Comparison of ENCODE assay signal across 8 mouse cellular contexts in the genomic region with DNA sequence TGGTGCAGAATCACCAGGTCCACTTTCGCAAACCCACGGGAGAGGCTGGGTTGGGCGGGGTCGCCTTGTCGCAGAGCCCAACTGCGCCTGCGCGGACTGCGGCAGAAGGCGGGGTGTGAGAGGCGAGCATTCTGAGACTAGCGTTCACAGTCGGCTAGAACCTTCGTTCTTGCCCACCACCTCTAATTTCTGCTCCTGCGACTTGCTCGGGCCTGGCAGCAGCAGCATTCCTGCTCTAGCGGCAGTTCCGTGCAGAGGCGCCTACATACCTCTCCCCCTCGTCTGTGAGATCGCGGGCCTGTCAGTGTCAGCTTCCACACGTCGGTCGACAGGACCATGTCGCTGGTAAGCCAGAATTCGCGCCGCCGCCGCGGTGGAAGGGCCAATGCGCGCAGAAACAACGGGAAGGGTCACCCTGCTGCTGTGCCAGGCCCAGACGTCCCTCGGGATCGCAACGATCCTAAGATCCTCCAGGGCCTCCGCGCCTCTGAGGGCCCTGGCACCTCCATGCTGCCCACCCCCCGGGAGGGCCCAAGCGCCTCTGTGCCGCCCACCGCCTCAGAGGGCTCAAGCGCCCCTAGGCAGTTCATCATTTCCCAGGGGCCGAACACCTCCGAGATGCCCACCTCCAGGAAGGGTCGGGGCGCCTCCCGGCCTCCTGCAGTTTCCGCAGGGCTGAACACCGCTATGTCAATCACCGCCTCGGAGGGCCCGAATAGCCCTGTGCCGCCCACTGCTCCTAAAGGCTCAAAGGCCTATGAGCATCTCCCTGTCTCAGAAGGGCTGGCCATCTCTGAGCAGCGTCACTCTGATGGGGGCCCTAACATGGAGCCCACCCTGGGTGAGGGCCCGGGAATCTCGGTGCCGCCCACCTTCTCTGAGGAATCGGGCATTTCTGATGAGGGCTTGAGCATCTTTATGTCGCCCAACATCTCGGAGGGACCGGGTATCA. TPM values are rescaled to one million over a fixed set of nuclear protein-coding genes. Genes with fewer than 3 reads are reported as not detected.
DNase-seq lines count a peak whose midpoint lies in the region; ATAC-seq and TF ChIP-seq lines count a peak whose summit lies in the region.

A gene (plus strand): TSS at position 104 of the 952 bp plus-strand sequence.

- H3K27me3 ChIP-seq in embryonic facial prominence, embryonic 15.5 days: peaks cover 14% of the 10 kb centered on the region
- H3K27me3 ChIP-seq in kidney, embryonic 14.5 days (ENCODE audit: control insufficient read depth, insufficient read depth, low read length): peaks cover 3% of the 10 kb centered on the region; the same call in 1 of the 2 replicates
- H3K27me3 ChIP-seq in limb, embryonic 14.5 days (ENCODE audit: control insufficient read depth, insufficient read depth, low read length): peaks cover 6% of the 10 kb centered on the region; the same call in 1 of the 2 replicates
- peaks cover 16% of the 10 kb centered on the region for H3K27me3 ChIP-seq in midbrain, embryonic 16.5 days (ENCODE audit: control insufficient read depth, insufficient read depth, low read depth, low read length)

- TF ChIP-seq POLR2A in bone marrow macrophage, adult 2 months (IDR thresholded peaks at IDR 0.05; ENCODE audit: borderline replicate concordance, low read depth, low read length): no peak
- TF ChIP-seq POLR2A in limb, embryonic 14.5 days (IDR thresholded peaks at IDR 0.05; ENCODE audit: borderline replicate concordance, extremely low read depth, insufficient read depth, insufficient read length): no peak

- WGBS in embryonic facial prominence, embryonic 15.5 days: 14% methylated on average over 65 of the region's 65 CpGs
- 14% methylated on average over 63 of the region's 65 CpGs for WGBS in kidney, embryonic 14.5 days
- WGBS in limb, embryonic 14.5 days: 11% methylated on average over 48 of the region's 65 CpGs
- WGBS in midbrain, embryonic 16.5 days: 20% methylated on average over 62 of the region's 65 CpGs

- DNase-seq in 3T3-L1 (ENCODE audit: low read depth, low spot score): peak; percentile 74
- peak; percentile 54 to 71 for DNase-seq in heart, adult 9 months (ENCODE audit: low spot score in 2 of 2)
- DNase-seq in limb, embryonic 14.5 days (ENCODE audit: low spot score): peak; percentile 42
- DNase-seq in spleen, postnatal 10 days (ENCODE audit: low spot score in 2 of 2): peak; percentile 39 to 65

- peak within 1 kb of the TSS; percentile 70 for H3K4me2 ChIP-seq in embryonic facial prominence, embryonic 15.5 days (replicated peaks)
- H3K4me2 ChIP-seq in kidney, embryonic 14.5 days (replicated peaks; ENCODE audit: low read depth, low read length): peak within 1 kb of the TSS; percentile 73
- H3K4me2 ChIP-seq in limb, embryonic 14.5 days (replicated peaks; ENCODE audit: low read depth, low read length, severe bottlenecking): peak within 1 kb of the TSS; percentile 62
- peak within 1 kb of the TSS; percentile 60 for H3K4me2 ChIP-seq in midbrain, embryonic 16.5 days (ENCODE audit: low read length)

- H3K36me3 ChIP-seq in embryonic facial prominence, embryonic 15.5 days: no peaks in the 10 kb centered on the region
- H3K36me3 ChIP-seq in kidney, embryonic 14.5 days (ENCODE audit: control insufficient read depth, insufficient read depth, low read length): no peaks in the 10 kb centered on the region
- no peaks in the 10 kb centered on the region for H3K36me3 ChIP-seq in limb, embryonic 14.5 days (ENCODE audit: control insufficient read depth, insufficient read depth, low read length)
- peaks cover 2% of the 10 kb centered on the region; the same call in 1 of the 2 replicates for H3K36me3 ChIP-seq in midbrain, embryonic 16.5 days (ENCODE audit: control insufficient read depth, insufficient read depth, low read length)

- H3K27ac ChIP-seq in bone marrow macrophage, adult 2 months (ENCODE audit: insufficient read depth, low read depth, low read length): no peak within 1 kb of the TSS
- H3K27ac ChIP-seq in embryonic facial prominence, embryonic 15.5 days (replicated peaks): peak within 1 kb of the TSS; percentile 73
- no peak within 1 kb of the TSS for H3K27ac ChIP-seq in kidney, embryonic 14.5 days (ENCODE audit: low read depth, low read length)
- H3K27ac ChIP-seq in limb, embryonic 14.5 days (replicated peaks; ENCODE audit: low read depth, low read length): peak within 1 kb of the TSS; percentile 38; the same call in 1 of the 2 replicates
- peak within 1 kb of the TSS; percentile 91 for H3K27ac ChIP-seq in midbrain, embryonic 16.5 days (ENCODE audit: low read length)

- peak within 1 kb of the TSS; percentile 80 for H3K4me3 ChIP-seq in bone marrow macrophage, adult 2 months (ENCODE audit: insufficient read depth, low read length)
- H3K4me3 ChIP-seq in embryonic facial prominence, embryonic 15.5 days (replicated peaks): peak within 1 kb of the TSS; percentile 58
- H3K4me3 ChIP-seq in kidney, embryonic 14.5 days (ENCODE audit: low read length): peak within 1 kb of the TSS; percentile 57
- peak within 1 kb of the TSS; percentile 59 for H3K4me3 ChIP-seq in limb, embryonic 14.5 days (replicated peaks; ENCODE audit: low read length)
- peak within 1 kb of the TSS; percentile 65 for H3K4me3 ChIP-seq in midbrain, embryonic 16.5 days (ENCODE audit: low read depth, low read length)

- no peaks in the 10 kb centered on the region for H3K9me3 ChIP-seq in embryonic facial prominence, embryonic 15.5 days (replicated peaks)
- H3K9me3 ChIP-seq in kidney, embryonic 14.5 days (ENCODE audit: control insufficient read depth, low read length): no peaks in the 10 kb centered on the region
- H3K9me3 ChIP-seq in limb, embryonic 14.5 days (ENCODE audit: control insufficient read depth, low read length): no peaks in the 10 kb centered on the region
- no peaks in the 10 kb centered on the region for H3K9me3 ChIP-seq in midbrain, embryonic 16.5 days (replicated peaks; ENCODE audit: control insufficient read depth, low read length, poor library complexity, severe bottlenecking)

- no peaks in the 10 kb centered on the region for H3K4me1 ChIP-seq in bone marrow macrophage, adult 2 months (ENCODE audit: control insufficient read depth, insufficient read depth, low read length)
- H3K4me1 ChIP-seq in embryonic facial prominence, embryonic 15.5 days: no peaks in the 10 kb centered on the region
- no peaks in the 10 kb centered on the region for H3K4me1 ChIP-seq in kidney, embryonic 14.5 days (ENCODE audit: control insufficient read depth, insufficient read depth, low read length)
- no peaks in the 10 kb centered on the region for H3K4me1 ChIP-seq in limb, embryonic 14.5 days (ENCODE audit: control insufficient read depth, insufficient read depth, low read length)
- peaks cover 13% of the 10 kb centered on the region for H3K4me1 ChIP-seq in midbrain, embryonic 16.5 days (ENCODE audit: control insufficient read depth, insufficient read depth, low read length)

- TF ChIP-seq CTCF in bone marrow macrophage, adult 2 months (IDR thresholded peaks at IDR 0.05; ENCODE audit: low read depth, low read length): no peak

- H3K9ac ChIP-seq in embryonic facial prominence, embryonic 15.5 days: peak within 1 kb of the TSS; percentile 59
- peak within 1 kb of the TSS; percentile 48 for H3K9ac ChIP-seq in kidney, embryonic 14.5 days (ENCODE audit: low read depth, low read length)
- peak within 1 kb of the TSS; percentile 65 for H3K9ac ChIP-seq in limb, embryonic 14.5 days (ENCODE audit: low read depth, low read length, severe bottlenecking)
- H3K9ac ChIP-seq in midbrain, embryonic 16.5 days (ENCODE audit: low read depth, low read length): peak within 1 kb of the TSS; percentile 75

- peak; percentile 69 for ATAC-seq in embryonic facial prominence, embryonic 15.5 days (ENCODE audit: insufficient number of reproducible peaks, low FRiP score, low TSS enrichment, low read depth)
- ATAC-seq in kidney, embryonic 14.5 days (ENCODE audit: low FRiP score, low TSS enrichment): peak; percentile 64
- ATAC-seq in limb, embryonic 14.5 days (ENCODE audit: low FRiP score, low read depth): peak; percentile 76
- peak; percentile 81 for ATAC-seq in midbrain, embryonic 16.5 days

RNA-seq across cellular contexts. Expression of the gene that starts here (rescaled TPM):
- polyA plus RNA-seq in bone marrow macrophage, adult 2 months (2012; ENCODE audit: insufficient read depth, insufficient read length, missing spikeins): 3.8 and 5.1 TPM in 2 replicates
- 26.2 and 27.1 TPM in 2 replicates for polyA plus RNA-seq in embryonic facial prominence, embryonic 15.5 days (2015; fragmentation: Nextera tagmentation; extraction: Ambion mirVana)
- polyA plus RNA-seq in kidney, embryonic 14.5 days (2014; fragmentation: Nextera tagmentation; extraction: Ambion mirVana): 6.1 and 8.5 TPM in 2 replicates
- 19.3 and 23.9 TPM in 2 replicates for polyA plus RNA-seq in limb, embryonic 14.5 days (2012; rRNA removed)
- 15.3 and 18.2 TPM in 2 replicates for polyA plus RNA-seq in limb, embryonic 14.5 days (2014; fragmentation: Nextera tagmentation; extraction: Ambion mirVana)
- 275 and 288 TPM in 2 replicates for polyA plus RNA-seq in midbrain, embryonic 16.5 days (2015; fragmentation: Nextera tagmentation; extraction: Ambion mirVana)

Comparison
In these comparisons a context has a peak if more than half of its experiments do, and no peak if none do; other contexts are left out.
1. H3K27ac ChIP-seq: peak in embryonic facial prominence, embryonic 15.5 days (single experiment), limb, embryonic 14.5 days (single experiment) and midbrain, embryonic 16.5 days (single experiment); none in bone marrow macrophage, adult 2 months (single experiment) and kidney, embryonic 14.5 days (single experiment).
2. Peak in every context shown above with its lines, with median percentiles within 50 percentile points of each other: DNase-seq, H3K4me3 ChIP-seq, ATAC-seq, H3K4me2 ChIP-seq and H3K9ac ChIP-seq.